Comparison of ENCODE assay signal across 15 mouse cellular contexts in the genomic region with DNA sequence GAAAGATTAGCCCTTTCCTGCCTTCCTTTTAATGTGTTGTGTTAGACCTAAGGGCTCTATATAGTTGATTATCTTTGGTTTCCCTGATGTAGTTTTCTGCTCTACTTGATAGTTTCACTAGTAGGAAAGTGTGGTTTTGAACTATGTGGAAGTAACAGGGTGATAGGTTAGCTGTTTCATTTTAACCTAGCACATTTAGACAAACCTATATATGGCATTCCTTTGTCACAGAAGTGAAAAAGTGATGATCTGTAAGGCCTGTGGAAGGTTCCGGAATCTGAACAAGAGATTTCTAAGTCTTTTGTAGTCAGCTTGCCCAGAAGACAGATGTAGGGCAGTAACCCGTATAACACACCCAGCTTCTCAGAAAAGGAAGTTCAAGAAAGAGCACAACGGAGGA.
DNase-seq lines count a peak whose midpoint lies in the region; ATAC-seq and TF ChIP-seq lines count a peak whose summit lies in the region.
"Had no signal": no experiment of that assay in that cellular context is flagged by ENCODE, and none has a peak within 500 bp of the region (broad histone marks: within the 10 kb centered on the region; RNA-seq: fewer than 3 reads in every experiment).

No protein-coding gene starts in this region.

- H3K36me3 ChIP-seq in liver, adult 2 months (ENCODE audit: control insufficient read depth, insufficient read depth, low read length), result no peaks in the 10 kb centered on the region
- H3K36me3 ChIP-seq in liver, embryonic 16.5 days (ENCODE audit: control insufficient read depth, insufficient read depth), result no peaks in the 10 kb centered on the region
- no peaks in the 10 kb centered on the region for H3K36me3 ChIP-seq in stomach, postnatal 0 days (ENCODE audit: control insufficient read depth, insufficient read depth, low read length)
- no peaks in the 10 kb centered on the region for H3K36me3 ChIP-seq in forebrain, embryonic 11.5 days (ENCODE audit: control insufficient read depth, insufficient read depth, low read length)
- H3K36me3 ChIP-seq: midbrain, embryonic 12.5 days had no signal

- H3K79me2 ChIP-seq in liver, adult 2 months (ENCODE audit: control insufficient read depth, insufficient read depth, low read length), result peaks cover 15% of the 10 kb centered on the region; the same call in 1 of the 2 replicates

- no peak overlapping the region for H3K4me3 ChIP-seq in liver, adult 2 months (ENCODE audit: insufficient read depth, low read depth, low read length)
- H3K4me3 ChIP-seq in liver, embryonic 16.5 days (ENCODE audit: low read depth, low read length), result no peak overlapping the region
- H3K4me3 ChIP-seq in stomach, postnatal 0 days (ENCODE audit: low read depth, low read length), result no peak overlapping the region
- no peak overlapping the region for H3K4me3 ChIP-seq in forebrain, embryonic 11.5 days (ENCODE audit: low read depth, low read length)
- H3K4me3 ChIP-seq: erythroblast, embryonic 14.5 days; midbrain, embryonic 12.5 days had no signal

- peak; percentile 40 for DNase-seq in liver, adult 2 months (ENCODE audit: extremely low read depth, low read depth, low spot score)
- no peak for DNase-seq in liver
- DNase-seq in B cell, adult 2 months, result peak; percentile 41 to 43
- peak; percentile 60 for DNase-seq in T-cell, adult 2 months (ENCODE audit: low spot score)
- no peak for DNase-seq in layer of hippocampus, postnatal 25 days (ENCODE audit: extremely low spot score in 1 of 2, low spot score in 1 of 2)
- DNase-seq in stomach, postnatal 0 days (ENCODE audit: low spot score), result no peak
- no peak for DNase-seq in forebrain, embryonic 11.5 days (ENCODE audit: low spot score)
- DNase-seq: adrenal gland, postnatal 14 days; cerebellum, postnatal 14 days; gastrocnemius, postnatal 14 days; kidney, postnatal 36 days; right cerebral cortex, postnatal 14 days had no signal

- peaks cover 3% of the 10 kb centered on the region; the same call in 1 of the 2 replicates for H3K4me1 ChIP-seq in liver, adult 2 months (ENCODE audit: control insufficient read depth, insufficient read depth, low read length)
- H3K4me1 ChIP-seq in liver, embryonic 16.5 days (ENCODE audit: control insufficient read depth, low read depth, low read length), result peaks cover 7% of the 10 kb centered on the region
- peaks cover 2% of the 10 kb centered on the region; the same call in 1 of the 2 replicates for H3K4me1 ChIP-seq in stomach, postnatal 0 days (replicated peaks; ENCODE audit: control insufficient read depth, insufficient read depth)
- no peaks in the 10 kb centered on the region for H3K4me1 ChIP-seq in forebrain, embryonic 11.5 days (replicated peaks; ENCODE audit: control insufficient read depth, insufficient read depth, low read length)
- H3K4me1 ChIP-seq: midbrain, embryonic 12.5 days had no signal

- TF ChIP-seq EP300 in stomach, postnatal 0 days (optimal IDR thresholded peaks at IDR 0.05), result no peak

- no peak overlapping the region for H3K4me2 ChIP-seq in liver, embryonic 16.5 days (ENCODE audit: low read depth, low read length)
- no peak overlapping the region for H3K4me2 ChIP-seq in stomach, postnatal 0 days (replicated peaks; ENCODE audit: low read depth)
- H3K4me2 ChIP-seq in forebrain, embryonic 11.5 days (ENCODE audit: low read depth, low read length, severe bottlenecking), result no peak overlapping the region
- H3K4me2 ChIP-seq: midbrain, embryonic 12.5 days had no signal

- H3K9me3 ChIP-seq in liver, embryonic 16.5 days (replicated peaks; ENCODE audit: control insufficient read depth, low read length), result no peaks in the 10 kb centered on the region
- no peaks in the 10 kb centered on the region for H3K9me3 ChIP-seq in stomach, postnatal 0 days (ENCODE audit: control insufficient read depth, low read length)
- no peaks in the 10 kb centered on the region for H3K9me3 ChIP-seq in forebrain, embryonic 11.5 days (ENCODE audit: control insufficient read depth, low read length)
- H3K9me3 ChIP-seq: midbrain, embryonic 12.5 days had no signal

- TF ChIP-seq CTCF in liver, adult 2 months (IDR thresholded peaks at IDR 0.05; ENCODE audit: low read depth, low read length), result no peak
- TF ChIP-seq CTCF in stomach, postnatal 0 days (IDR thresholded peaks at IDR 0.05; ENCODE audit: low read depth), result no peak

- H3K9ac ChIP-seq in liver, adult 2 months (ENCODE audit: low read depth, low read length), result no peak overlapping the region
- no peak overlapping the region for H3K9ac ChIP-seq in liver, embryonic 16.5 days (ENCODE audit: low read depth, low read length)
- no peak overlapping the region for H3K9ac ChIP-seq in stomach, postnatal 0 days (ENCODE audit: low read length)
- no peak overlapping the region for H3K9ac ChIP-seq in forebrain, embryonic 11.5 days (ENCODE audit: low read length)
- H3K9ac ChIP-seq: midbrain, embryonic 12.5 days had no signal

- no peak overlapping the region for H3K27ac ChIP-seq in liver, adult 2 months (replicated peaks; ENCODE audit: insufficient read depth, low read depth, low read length)
- H3K27ac ChIP-seq in liver, embryonic 16.5 days (ENCODE audit: low read length), result 0 out of 2 replicates have a peak overlapping the region, but pooled peaks have one; percentile 46
- no peak overlapping the region for H3K27ac ChIP-seq in stomach, postnatal 0 days (replicated peaks)
- no peak overlapping the region for H3K27ac ChIP-seq in forebrain, embryonic 11.5 days (ENCODE audit: low read depth, low read length)
- H3K27ac ChIP-seq: midbrain, embryonic 12.5 days had no signal

- TF ChIP-seq POLR2A in liver, adult 2 months (IDR thresholded peaks at IDR 0.05; ENCODE audit: extremely low read depth, insufficient read depth, low read length), result no peak

- H3K27me3 ChIP-seq in liver, adult 2 months (ENCODE audit: control insufficient read depth, insufficient read depth, low read length), result no peaks in the 10 kb centered on the region
- no peaks in the 10 kb centered on the region for H3K27me3 ChIP-seq in liver, embryonic 16.5 days (ENCODE audit: control insufficient read depth, insufficient read depth, low read depth, low read length)
- no peaks in the 10 kb centered on the region for H3K27me3 ChIP-seq in stomach, postnatal 0 days (ENCODE audit: control insufficient read depth, insufficient read depth, low read length)
- H3K27me3 ChIP-seq in forebrain, embryonic 11.5 days (ENCODE audit: control insufficient read depth, insufficient read depth, low read length), result no peaks in the 10 kb centered on the region
- H3K27me3 ChIP-seq: midbrain, embryonic 12.5 days had no signal

- ATAC-seq in liver, embryonic 16.5 days (ENCODE audit: low read depth), result 0 out of 2 replicates have a peak, but pooled peaks have one; percentile 16
- no peak for ATAC-seq in stomach, postnatal 0 days (ENCODE audit: low FRiP score, low TSS enrichment)
- no peak for ATAC-seq in forebrain, embryonic 11.5 days (replicated peaks; ENCODE audit: low FRiP score)

- WGBS in liver, adult 2 months, result 77% methylated on average over 3 of the region's 3 CpGs
- 24% methylated on average over 3 of the region's 3 CpGs for WGBS in liver, embryonic 16.5 days (ENCODE audit: insufficient replicate concordance)
- 51% methylated on average over 3 of the region's 3 CpGs for WGBS in stomach, postnatal 0 days
- 91% methylated on average over 3 of the region's 3 CpGs for WGBS in forebrain, embryonic 11.5 days

Comparison
In these comparisons a context has a peak if more than half of its experiments do, and no peak if none do; other contexts are left out.
1. DNase-seq: peak in liver, adult 2 months (single experiment), B cell, adult 2 months (2 of 2) and T-cell, adult 2 months (single experiment); none in liver (single experiment), layer of hippocampus, postnatal 25 days (0 of 2), stomach, postnatal 0 days (single experiment) and forebrain, embryonic 11.5 days (single experiment).